Mouse (Mus musculus): Measurements from ENCODE around the gene Nphp3.

Gene Nphp3

GRCm38 (mm10) chr9:104001921-104002859, at the start of gene Nphp3:
Gene Nphp3 (plus strand): TSS chr9:104002544.
- DNase-seq, result peak; percentile 99

GRCm38 (mm10) chr9:103958722-103959121, 43.6 kb upstream of the Nphp3 start:
- no peak for DNase-seq

GRCm38 (mm10) chr9:103959989-103960388, 42.4 kb upstream of the Nphp3 start:
- DNase-seq, result no peak

- DNase-seq, result no peak
Observed at GRCm38 (mm10) chr9:103996496-103996895, 5.8 kb upstream of the Nphp3 start.

GRCm38 (mm10) chr9:104000601-104001000, 1.7 kb upstream of the Nphp3 start:
- peak; percentile 44 for DNase-seq

- DNase-seq, result no peak
Observed at GRCm38 (mm10) chr9:104002913-104003330, 578 bp downstream of the Nphp3 start.

- no peak for DNase-seq
Observed at GRCm38 (mm10) chr9:104014526-104014925, 12.2 kb downstream of the Nphp3 start.

- no peak for DNase-seq
Observed at GRCm38 (mm10) chr9:104021026-104021425, 18.7 kb downstream of the Nphp3 start.

GRCm38 (mm10) chr9:104027186-104027585, 24.8 kb downstream of the Nphp3 start:
- DNase-seq, result no peak

- no peak for DNase-seq
Observed at GRCm38 (mm10) chr9:104029861-104030260, 27.5 kb downstream of the Nphp3 start.

GRCm38 (mm10) chr9:104034231-104034630, 31.9 kb downstream of the Nphp3 start:
- DNase-seq, result no peak

- DNase-seq, result no peak
Observed at GRCm38 (mm10) chr9:104034718-104035117, 32.4 kb downstream of the Nphp3 start.

GRCm38 (mm10) chr9:104035261-104036015, 33.1 kb downstream of the Nphp3 start:
- DNase-seq, result peak; percentile 84

- DNase-seq, result no peak
Observed at GRCm38 (mm10) chr9:104038266-104038665, 35.9 kb downstream of the Nphp3 start.

GRCm38 (mm10) chr9:104039031-104039695, 36.8 kb downstream of the Nphp3 start:
- no peak for DNase-seq

- no peak for DNase-seq
Observed at GRCm38 (mm10) chr9:104039742-104040141, 37.4 kb downstream of the Nphp3 start.

- DNase-seq, result no peak
Observed at GRCm38 (mm10) chr9:104040362-104040761, 38.0 kb downstream of the Nphp3 start, which contains the start of gene Gm28305. Gene Gm28305 (plus strand): TSS chr9:104040662.

- peak; percentile 6 for DNase-seq
Observed at GRCm38 (mm10) chr9:104043676-104044075, 41.3 kb downstream of the Nphp3 start.

- DNase-seq, result no peak
Observed at GRCm38 (mm10) chr9:104051028-104051427, 48.7 kb downstream of the Nphp3 start.

- no peak for DNase-seq
Observed at GRCm38 (mm10) chr9:104062430-104063243, 60.3 kb downstream of the Nphp3 start, which contains the start of gene Uba5. Gene Uba5 (minus strand): TSS chr9:104063134.

GRCm38 (mm10) chr9:104063244-104063961, 61.1 kb downstream of the Nphp3 start, which contains the start of gene Acad11:
Gene Acad11 (plus strand): TSS chr9:104063377.
- DNase-seq, result peak; percentile 94

All from kidney, adult 18-20 months (tissue).